Mouse (Mus musculus) limb, embryonic 10.5 days (tissue): ENCODE results near the gene Dscaml1. TPM values are rescaled to one million over a fixed set of nuclear protein-coding genes. Genes with fewer than 3 reads are reported as not detected.

ENCODE experiments used
- DNase-seq: peaks from one replicate; pipeline ENCODE4 v3.0.0-alpha.2; 2017; ENCODE audit warnings: low spot score
- H3K27ac ChIP-seq: fragments of 300-500 bp; sonication (generic); 2 replicates; pipeline ENCODE4 v1.5.1; 2016; ENCODE audit warnings: mild to moderate bottlenecking
- H3K27me3 ChIP-seq: fragments of 300-500 bp; sonication (generic); 2 replicates; pipeline ENCODE4 v1.6.1; 2016; ENCODE audit warnings: low read depth, mild to moderate bottlenecking; ENCODE audit not compliant: poor library complexity, severe bottlenecking
- H3K36me3 ChIP-seq: fragments of 300-500 bp; sonication (generic); 2 replicates; pipeline ENCODE4 v1.6.1; 2016; ENCODE audit warnings: mild to moderate bottlenecking, moderate library complexity
- H3K4me1 ChIP-seq: fragments of 300-500 bp; sonication (generic); 2 replicates; pipeline ENCODE4 v1.6.1; 2016
- H3K4me3 ChIP-seq: fragments of 300-500 bp; sonication (generic); 2 replicates; pipeline ENCODE4 v1.5.1; 2016; ENCODE audit warnings: mild to moderate bottlenecking, moderate library complexity
- H3K9me3 ChIP-seq: fragments of 300-500 bp; sonication (generic); replicated peaks from 2 replicates; pipeline ENCODE4 v1.6.1; 2016; ENCODE audit warnings: mild to moderate bottlenecking
- WGBS: fragments of 180-500 bp; shearing (Covaris S2); methylation state at CpG from one replicate; pipeline ENCODE4 v1.1.7; 2016; 5-methylcytosine and 5-hydroxymethylcytosine counted together
- polyA plus RNA-seq: library from polyadenylated mRNA; unstranded; fragments of >200 nt; fragmentation: Nextera tagmentation; extraction: Ambion mirVana; gene quantifications from 2 replicates; pipeline ENCODE4 v1.2.1, GENCODE M21; 2016

The Dscaml1 gene
- polyA plus RNA-seq, 1 experiment from 2014 or later: 0.30 TPM

- DNase-seq: peak; percentile 61
- peaks cover 25% of the 10 kb centered on the region for H3K27me3 ChIP-seq
- WGBS: 60% methylated on average over 5 of the region's 5 CpGs
- H3K9me3 ChIP-seq: no peaks in the 10 kb centered on the region
- no peak overlapping the region for H3K27ac ChIP-seq
- H3K4me3 ChIP-seq: no peak overlapping the region
- H3K4me1 ChIP-seq: peaks cover 5% of the 10 kb centered on the region
- H3K36me3 ChIP-seq: no peaks in the 10 kb centered on the region
These were observed 12.8 kb upstream of the Dscaml1 start for GRCm38 (mm10) chr9:45413478-45414140.

- Histone ChIP-seq H3K4me1 (peaks cover 5% of the 10 kb centered on the region), H3K4me3 (no peak overlapping the region), H3K27me3 (peaks cover 6% of the 10 kb centered on the region; the same call in 1 of the 2 replicates), H3K27ac (no peak overlapping the region), H3K9me3 (no peaks in the 10 kb centered on the region), H3K36me3 (no peaks in the 10 kb centered on the region)
- 61% methylated on average over 4 of the region's 4 CpGs for WGBS
- DNase-seq: peak; percentile 41
These were observed 10.5 kb upstream of the Dscaml1 start for GRCm38 (mm10) chr9:45415912-45416311.

- peak; percentile 57 for DNase-seq
- 33% methylated on average over 8 of the region's 8 CpGs for WGBS
- H3K4me3 ChIP-seq: no peak overlapping the region
- H3K27me3 ChIP-seq: peaks cover 5% of the 10 kb centered on the region; the same call in 1 of the 2 replicates
- peaks cover under 1% of the 10 kb centered on the region; the same call in 1 of the 2 replicates for H3K4me1 ChIP-seq
- H3K9me3 ChIP-seq: no peaks in the 10 kb centered on the region
- H3K36me3 ChIP-seq: no peaks in the 10 kb centered on the region
- no peak overlapping the region for H3K27ac ChIP-seq
These were observed 9.2 kb upstream of the Dscaml1 start for GRCm38 (mm10) chr9:45417245-45417644.

- Histone ChIP-seq H3K27ac (no peak overlapping the region), H3K27me3 (no peaks in the 10 kb centered on the region), H3K4me3 (no peak overlapping the region), H3K4me1 (no peaks in the 10 kb centered on the region), H3K9me3 (no peaks in the 10 kb centered on the region), H3K36me3 (no peaks in the 10 kb centered on the region)
- 67% methylated on average over 8 of the region's 8 CpGs for WGBS
- DNase-seq: no peak
These were observed 8.2 kb upstream of the Dscaml1 start for GRCm38 (mm10) chr9:45418252-45418651.

GRCm38 (mm10) chr9:45421209-45421608 is 5.2 kb upstream of the Dscaml1 start:
- no peaks in the 10 kb centered on the region for H3K4me1 ChIP-seq
- no peak overlapping the region for H3K4me3 ChIP-seq
- H3K27ac ChIP-seq: no peak overlapping the region
- WGBS: 63% methylated on average over 8 of the region's 8 CpGs
- no peak for DNase-seq
- H3K36me3 ChIP-seq: no peaks in the 10 kb centered on the region
- H3K9me3 ChIP-seq: no peaks in the 10 kb centered on the region
- peaks cover 6% of the 10 kb centered on the region; the same call in 1 of the 2 replicates for H3K27me3 ChIP-seq

GRCm38 (mm10) chr9:45422761-45423298 is 3.6 kb upstream of the Dscaml1 start:
- DNase-seq: no peak
- Histone ChIP-seq H3K27ac (no peak overlapping the region), H3K36me3 (no peaks in the 10 kb centered on the region), H3K4me1 (no peaks in the 10 kb centered on the region), H3K4me3 (no peak overlapping the region), H3K9me3 (no peaks in the 10 kb centered on the region), H3K27me3 (peaks cover 20% of the 10 kb centered on the region)
- 77% methylated on average over 7 of the region's 7 CpGs for WGBS

GRCm38 (mm10) chr9:45429392-45429791 is 3.0 kb downstream of the Dscaml1 start:
- Histone ChIP-seq H3K27me3 (peaks cover 86% of the 10 kb centered on the region), H3K9me3 (no peaks in the 10 kb centered on the region), H3K36me3 (no peaks in the 10 kb centered on the region), H3K4me3 (no peak overlapping the region), H3K27ac (no peak overlapping the region), H3K4me1 (peaks cover 20% of the 10 kb centered on the region)
- DNase-seq: no peak
- 30% methylated on average over 5 of the region's 5 CpGs for WGBS

GRCm38 (mm10) chr9:45429951-45430697 is 3.7 kb downstream of the Dscaml1 start:
- WGBS: 2% methylated on average over 53 of the region's 54 CpGs
- Histone ChIP-seq H3K36me3 (no peaks in the 10 kb centered on the region), H3K27ac (peak overlapping the region; percentile 36; the same call in 1 of the 2 replicates), H3K4me1 (peaks cover 20% of the 10 kb centered on the region), H3K27me3 (peaks cover 93% of the 10 kb centered on the region), H3K4me3 (peak overlapping the region; percentile 48), H3K9me3 (no peaks in the 10 kb centered on the region)
- peak; percentile 61 for DNase-seq

GRCm38 (mm10) chr9:45430698-45430959 is 4.2 kb downstream of the Dscaml1 start:
- Histone ChIP-seq H3K4me3 (peak overlapping the region; percentile 48), H3K27ac (peak overlapping the region; percentile 36; the same call in 1 of the 2 replicates), H3K9me3 (no peaks in the 10 kb centered on the region), H3K36me3 (no peaks in the 10 kb centered on the region), H3K4me1 (peaks cover 20% of the 10 kb centered on the region), H3K27me3 (peaks cover 93% of the 10 kb centered on the region)
- no peak for DNase-seq
- 0% methylated on average over 17 of the region's 17 CpGs for WGBS

- DNase-seq: peak; percentile 51
- Histone ChIP-seq H3K27ac (no peak overlapping the region), H3K36me3 (no peaks in the 10 kb centered on the region), H3K4me1 (peaks cover 20% of the 10 kb centered on the region), H3K9me3 (no peaks in the 10 kb centered on the region), H3K4me3 (peak overlapping the region; percentile 48), H3K27me3 (peaks cover 88% of the 10 kb centered on the region)
- WGBS: 4% methylated on average over 26 of the region's 26 CpGs
These were observed 4.7 kb downstream of the Dscaml1 start for GRCm38 (mm10) chr9:45431150-45431549.

GRCm38 (mm10) chr9:45432639-45433038 is 6.2 kb downstream of the Dscaml1 start:
- Histone ChIP-seq H3K36me3 (no peaks in the 10 kb centered on the region), H3K4me3 (no peak overlapping the region), H3K9me3 (no peaks in the 10 kb centered on the region), H3K27me3 (peaks cover 74% of the 10 kb centered on the region), H3K4me1 (peaks cover 20% of the 10 kb centered on the region), H3K27ac (no peak overlapping the region)
- no peak for DNase-seq
- 80% methylated on average over 12 of the region's 12 CpGs for WGBS

GRCm38 (mm10) chr9:45433119-45433518 is 6.7 kb downstream of the Dscaml1 start:
- 85% methylated on average over 9 of the region's 9 CpGs for WGBS
- Histone ChIP-seq H3K9me3 (no peaks in the 10 kb centered on the region), H3K27me3 (peaks cover 70% of the 10 kb centered on the region), H3K27ac (no peak overlapping the region), H3K36me3 (no peaks in the 10 kb centered on the region), H3K4me1 (peaks cover 20% of the 10 kb centered on the region), H3K4me3 (no peak overlapping the region)
- DNase-seq: no peak

- Histone ChIP-seq H3K9me3 (no peaks in the 10 kb centered on the region), H3K27ac (no peak overlapping the region), H3K4me1 (peaks cover 20% of the 10 kb centered on the region), H3K36me3 (no peaks in the 10 kb centered on the region), H3K4me3 (no peak overlapping the region), H3K27me3 (peaks cover 59% of the 10 kb centered on the region)
- no peak for DNase-seq
- WGBS: 81% methylated on average over 2 of the region's 2 CpGs
These were observed 7.7 kb downstream of the Dscaml1 start for GRCm38 (mm10) chr9:45434171-45434570.
